Mouse (Mus musculus) bone marrow macrophage, adult 2 months (primary cell): ENCODE results near the gene Relch. TPM values are rescaled to one million over a fixed set of nuclear protein-coding genes. Genes with fewer than 3 reads are reported as not detected.
"Not testable (repeated sequence)": the region's sequence is repeated elsewhere in the genome, so short reads cannot be mapped to it uniquely, and the experiment has no call there.

Source experiments
- H3K27ac ChIP-seq: 2 replicates; pipeline ENCODE4 v1.5.1; 2012; ENCODE audit warnings: low read depth, low read length; ENCODE audit not compliant: insufficient read depth
- H3K4me1 ChIP-seq: 2 replicates; pipeline ENCODE4 v1.6.1; 2012; ENCODE audit warnings: low read length; ENCODE audit not compliant: control insufficient read depth, insufficient read depth
- H3K4me3 ChIP-seq: 2 replicates; pipeline ENCODE4 v1.5.1; 2012; ENCODE audit warnings: mild to moderate bottlenecking, low read length, moderate library complexity; ENCODE audit not compliant: insufficient read depth
- CTCF ChIP-seq: IDR thresholded peaks from 2 replicates; pipeline ENCODE4 v1.5.1; 2012; ENCODE audit warnings: low read depth, mild to moderate bottlenecking, low read length, moderate library complexity
- POLR2A ChIP-seq: IDR thresholded peaks from 2 replicates; pipeline ENCODE4 v1.6.1; 2012; ENCODE audit warnings: mild to moderate bottlenecking, low read depth, low read length, borderline replicate concordance
- polyA plus RNA-seq: library from polyadenylated mRNA; stranded (reverse); fragments of >200 nt; gene quantifications from 2 replicates; pipeline ENCODE4 v1.2.4, GENCODE M21; 2012; ENCODE audit not compliant: missing spikeins, insufficient read depth, insufficient read length

Gene Relch
- polyA plus RNA-seq, 1 experiment, result 37.3 TPM

GRCm38 (mm10) chr1:105680587-105680986 is 16.9 kb downstream of the Relch start:
- no peak overlapping the region for H3K4me3 ChIP-seq
- TF ChIP-seq POLR2A (no peak), CTCF (peak; percentile 55)
- H3K27ac ChIP-seq, result no peak overlapping the region
- no peaks in the 10 kb centered on the region for H3K4me1 ChIP-seq

- Histone ChIP-seq H3K4me3 (no peak overlapping the region), H3K4me1 (0 out of 2 replicates have a peak, but pooled peaks cover 2% of the 10 kb centered on the region), H3K27ac (no peak overlapping the region)
- TF ChIP-seq POLR2A, result no peak
- TF ChIP-seq CTCF, result no peak
These were observed 21.8 kb downstream of the Relch start for GRCm38 (mm10) chr1:105685501-105685900.

GRCm38 (mm10) chr1:105695581-105695980 is 31.9 kb downstream of the Relch start:
- Histone ChIP-seq H3K4me3 (no peak overlapping the region), H3K4me1 (no peaks in the 10 kb centered on the region), H3K27ac (no peak overlapping the region)
- no peak for TF ChIP-seq POLR2A

GRCm38 (mm10) chr1:105700984-105701530 is 37.4 kb downstream of the Relch start:
- Histone ChIP-seq H3K4me1 (no peaks in the 10 kb centered on the region), H3K27ac (no peak overlapping the region), H3K4me3 (no peak overlapping the region)
- TF ChIP-seq POLR2A (no peak), CTCF (no peak)

GRCm38 (mm10) chr1:105709415-105709814 is 45.8 kb downstream of the Relch start:
- TF ChIP-seq POLR2A (no peak), CTCF (no peak)
- H3K4me1 ChIP-seq, result no peaks in the 10 kb centered on the region
- H3K4me3 ChIP-seq, result no peak overlapping the region
- H3K27ac ChIP-seq, result no peak overlapping the region

- no peak overlapping the region for H3K27ac ChIP-seq
- H3K4me3 ChIP-seq, result no peak overlapping the region
- H3K4me1 ChIP-seq, result no peaks in the 10 kb centered on the region
- no peak for TF ChIP-seq CTCF
- no peak for TF ChIP-seq POLR2A
These were observed 47.6 kb downstream of the Relch start for GRCm38 (mm10) chr1:105711227-105711626.

- Histone ChIP-seq H3K4me1 (no peaks in the 10 kb centered on the region), H3K4me3 (no peak overlapping the region), H3K27ac (no peak overlapping the region)
- TF ChIP-seq CTCF, result no peak
- TF ChIP-seq POLR2A, result no peak
These were observed 49.2 kb downstream of the Relch start for GRCm38 (mm10) chr1:105712822-105713221.

- H3K27ac ChIP-seq, result no peak overlapping the region
- peaks cover 4% of the 10 kb centered on the region; the same call in 1 of the 2 replicates for H3K4me1 ChIP-seq
- TF ChIP-seq CTCF, result no peak
- H3K4me3 ChIP-seq, result no peak overlapping the region
These were observed 54.7 kb downstream of the Relch start for GRCm38 (mm10) chr1:105718358-105718757.

GRCm38 (mm10) chr1:105729246-105729645 is 65.6 kb downstream of the Relch start:
- not testable (repeated sequence) for H3K4me3 ChIP-seq, H3K27ac ChIP-seq, H3K4me1 ChIP-seq

- no peak overlapping the region for H3K4me3 ChIP-seq
- TF ChIP-seq CTCF (no peak), POLR2A (no peak)
- H3K27ac ChIP-seq, result no peak overlapping the region
- no peaks in the 10 kb centered on the region for H3K4me1 ChIP-seq
These were observed 71.7 kb downstream of the Relch start for GRCm38 (mm10) chr1:105735318-105735717.

- TF ChIP-seq POLR2A, result no peak
- H3K4me3 ChIP-seq, result no peak overlapping the region
These were observed 74.7 kb downstream of the Relch start for GRCm38 (mm10) chr1:105738334-105738733.

More at GRCm38 (mm10) chr1:105738334-105738733, 74.7 kb downstream of the Relch start:
- Histone ChIP-seq H3K4me1 (peaks cover 12% of the 10 kb centered on the region), H3K27ac (no peak overlapping the region)
